In the genomic region with DNA sequence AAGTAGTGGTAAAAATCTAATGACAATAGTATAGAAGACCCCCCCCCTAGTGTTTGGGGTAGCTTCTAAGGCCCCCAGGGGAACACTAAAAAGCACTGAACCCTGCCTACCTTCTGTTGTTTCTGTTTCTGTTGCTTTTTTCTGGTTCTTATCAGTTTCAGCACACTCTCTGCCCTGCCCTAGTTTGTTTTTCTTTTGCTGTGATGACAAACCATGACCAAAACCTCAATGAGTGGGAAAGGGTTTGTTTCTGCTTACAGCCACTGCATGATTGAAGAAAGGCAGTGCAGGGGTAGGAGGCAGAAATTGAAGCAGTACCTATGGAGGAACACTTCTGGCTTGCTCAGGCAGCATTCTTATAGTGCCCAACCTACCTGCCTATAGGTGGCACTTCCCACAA, we compare ENCODE assay signal across 18 mouse cellular contexts.
DNase-seq lines count a peak whose midpoint lies in the region; ATAC-seq and TF ChIP-seq lines count a peak whose summit lies in the region.
"Had no signal": no experiment of that assay in that cellular context is flagged by ENCODE, and none has a peak within 500 bp of the region (broad histone marks: within the 10 kb centered on the region; RNA-seq: fewer than 3 reads in every experiment).

No protein-coding gene starts in this region.

- H3K9ac ChIP-seq in liver, embryonic 14.5 days (replicated peaks) = peak overlapping the region; percentile 48
- H3K9ac ChIP-seq: embryonic facial prominence, embryonic 12.5 days; forebrain, embryonic 13.5 days; midbrain, embryonic 12.5 days had no signal

- no peaks in the 10 kb centered on the region for H3K36me3 ChIP-seq in liver, embryonic 14.5 days (replicated peaks; ENCODE audit: control insufficient read depth, insufficient read depth, low read depth)
- H3K36me3 ChIP-seq: embryonic facial prominence, embryonic 12.5 days; heart, embryonic 10.5 days; limb, embryonic 10.5 days; midbrain, embryonic 12.5 days had no signal

- H3K4me1 ChIP-seq in liver, embryonic 14.5 days (replicated peaks; ENCODE audit: control insufficient read depth in 2 of 2, insufficient read depth in 2 of 2, low read length in 1 of 2) = peaks cover 55 to 57% of the 10 kb centered on the region in 2 experiments
- H3K4me1 ChIP-seq: embryonic facial prominence, embryonic 12.5 days; forebrain, embryonic 13.5 days; heart, embryonic 10.5 days; limb, embryonic 10.5 days; midbrain, embryonic 12.5 days had no signal

- peak overlapping the region; percentile 55 for H3K4me2 ChIP-seq in liver, embryonic 14.5 days (ENCODE audit: low read depth)
- H3K4me2 ChIP-seq: embryonic facial prominence, embryonic 12.5 days; forebrain, embryonic 13.5 days; midbrain, embryonic 12.5 days had no signal

- no peaks in the 10 kb centered on the region for H3K9me3 ChIP-seq in liver, embryonic 14.5 days (ENCODE audit: control insufficient read depth, low read length)
- H3K9me3 ChIP-seq: embryonic facial prominence, embryonic 12.5 days; forebrain, embryonic 13.5 days; heart, embryonic 10.5 days; limb, embryonic 10.5 days; midbrain, embryonic 12.5 days had no signal

- ATAC-seq in liver, embryonic 14.5 days (ENCODE audit: insufficient read depth) = peak; percentile 36
- ATAC-seq: forebrain, embryonic 13.5 days had no signal

- peak; percentile 11 for DNase-seq in embryo, embryonic 10 days (ENCODE audit: low spot score)
- DNase-seq in embryo, embryonic 11 days = no peak
- DNase-seq in 416B (ENCODE audit: low read depth) = peak; percentile 83
- DNase-seq in c-Kit-positive CD71-positive TER-119-positive erythroid progenitor cells, embryonic 14.5 days (ENCODE audit: low spot score) = peak; percentile 75
- DNase-seq in liver, embryonic 14.5 days (ENCODE audit: low read depth in 3 of 3, low spot score in 3 of 3) = peak; percentile 77 to 83 (median 79)
- no peak for DNase-seq in cerebellum, adult 11 months
- DNase-seq in adrenal gland, postnatal 4 days (ENCODE audit: low spot score in 2 of 2) = no peak
- no peak for DNase-seq in adrenal gland, adult 18-20 months (ENCODE audit: low spot score in 2 of 2)
- DNase-seq: cerebellum, postnatal 14 days; gastrocnemius, postnatal 10 days; kidney, adult 11 months; kidney, postnatal 36 days; right cerebral cortex, postnatal 25 days had no signal

- TF ChIP-seq EP300 in liver, embryonic 14.5 days (IDR thresholded peaks at IDR 0.05; ENCODE audit: low read depth) = peak; percentile 88

- no peak overlapping the region for H3K4me3 ChIP-seq in liver, embryonic 14.5 days (ENCODE audit: insufficient read depth in 1 of 2, low read depth in 2 of 2, low read length in 2 of 2)
- H3K4me3 ChIP-seq: embryonic facial prominence, embryonic 12.5 days; forebrain, embryonic 13.5 days; heart, embryonic 10.5 days; limb, embryonic 10.5 days; midbrain, embryonic 12.5 days had no signal

- H3K27ac ChIP-seq in liver, embryonic 14.5 days = peak overlapping the region; percentile 91
- H3K27ac ChIP-seq: embryonic facial prominence, embryonic 12.5 days; forebrain, embryonic 13.5 days; limb, embryonic 10.5 days; midbrain, embryonic 12.5 days had no signal

- no peaks in the 10 kb centered on the region for H3K27me3 ChIP-seq in liver, embryonic 14.5 days (ENCODE audit: control insufficient read depth, insufficient read depth, low read length)
- H3K27me3 ChIP-seq: embryonic facial prominence, embryonic 12.5 days; forebrain, embryonic 13.5 days; midbrain, embryonic 12.5 days had no signal

- TF ChIP-seq CTCF in liver, embryonic 14.5 days (IDR thresholded peaks at IDR 0.05; ENCODE audit: low read depth) = no peak

Comparison
In these comparisons a context has a peak if more than half of its experiments do, and no peak if none do; other contexts are left out.
1. DNase-seq: peak in embryo, embryonic 10 days (single experiment), 416B (single experiment), c-Kit-positive CD71-positive TER-119-positive erythroid progenitor cells, embryonic 14.5 days (single experiment) and liver, embryonic 14.5 days (3 of 3); none in embryo, embryonic 11 days (single experiment), cerebellum, adult 11 months (single experiment), adrenal gland, postnatal 4 days (0 of 2) and adrenal gland, adult 18-20 months (0 of 2).